Mouse (Mus musculus): Measurements from ENCODE around the gene 0610009B22Rik. TPM values are rescaled to one million over a fixed set of nuclear protein-coding genes. Genes with fewer than 3 reads are reported as not detected.

0610009B22Rik gene
- polyA plus RNA-seq, 1 experiment from 2014 or later: 105 TPM

Other genes starting within 250 kb of the 0610009B22Rik start
- 16.5 and 17.7 TPM in 2 replicates for gene Phykpl, start 104.1 kb downstream of the 0610009B22Rik start, polyA plus RNA-seq (2016; fragmentation: Nextera tagmentation; extraction: Ambion mirVana)
- gene Hnrnpab, start 82.0 kb downstream of the 0610009B22Rik start, polyA plus RNA-seq (2016; fragmentation: Nextera tagmentation; extraction: Ambion mirVana): 771 and 878 TPM in 2 replicates
- gene Nhp2, start 69.1 kb downstream of the 0610009B22Rik start, polyA plus RNA-seq (2016; fragmentation: Nextera tagmentation; extraction: Ambion mirVana): 118 and 128 TPM in 2 replicates
- gene Rmnd5b, start 53.0 kb downstream of the 0610009B22Rik start, polyA plus RNA-seq (2016; fragmentation: Nextera tagmentation; extraction: Ambion mirVana): 44.3 and 46.8 TPM in 2 replicates
- 10.7 and 11.8 TPM in 2 replicates for gene N4bp3, start 38.0 kb downstream of the 0610009B22Rik start, polyA plus RNA-seq (2016; fragmentation: Nextera tagmentation; extraction: Ambion mirVana)
- 0.51 TPM in 2 replicates for gene D930048N14Rik, start 37.9 kb downstream of the 0610009B22Rik start, polyA plus RNA-seq (2016; fragmentation: Nextera tagmentation; extraction: Ambion mirVana)
- 15.8 TPM in 2 replicates for gene Sec24a, start 74.8 kb upstream of the 0610009B22Rik start, polyA plus RNA-seq (2016; fragmentation: Nextera tagmentation; extraction: Ambion mirVana)
- 125 and 129 TPM in 2 replicates for gene Sar1b, start 74.8 kb upstream of the 0610009B22Rik start, polyA plus RNA-seq (2016; fragmentation: Nextera tagmentation; extraction: Ambion mirVana)
- 0.43 and 0.48 TPM in 2 replicates for gene Jade2, start 168.8 kb upstream of the 0610009B22Rik start, polyA plus RNA-seq (2016; fragmentation: Nextera tagmentation; extraction: Ambion mirVana)

Data from midbrain, embryonic 12.5 days (tissue).